Mouse (Mus musculus) c-Kit-positive CD71-negative TER-119-negative erythroid progenitor cells, embryonic 14.5 days (primary cell): ENCODE results near the gene Ncapd3.

Experiments
- DNase-seq: peaks from one replicate; pipeline ENCODE4 v3.0.0-alpha.2; 2013; ENCODE audit warnings: low read depth

The Ncapd3 gene

DNA sequence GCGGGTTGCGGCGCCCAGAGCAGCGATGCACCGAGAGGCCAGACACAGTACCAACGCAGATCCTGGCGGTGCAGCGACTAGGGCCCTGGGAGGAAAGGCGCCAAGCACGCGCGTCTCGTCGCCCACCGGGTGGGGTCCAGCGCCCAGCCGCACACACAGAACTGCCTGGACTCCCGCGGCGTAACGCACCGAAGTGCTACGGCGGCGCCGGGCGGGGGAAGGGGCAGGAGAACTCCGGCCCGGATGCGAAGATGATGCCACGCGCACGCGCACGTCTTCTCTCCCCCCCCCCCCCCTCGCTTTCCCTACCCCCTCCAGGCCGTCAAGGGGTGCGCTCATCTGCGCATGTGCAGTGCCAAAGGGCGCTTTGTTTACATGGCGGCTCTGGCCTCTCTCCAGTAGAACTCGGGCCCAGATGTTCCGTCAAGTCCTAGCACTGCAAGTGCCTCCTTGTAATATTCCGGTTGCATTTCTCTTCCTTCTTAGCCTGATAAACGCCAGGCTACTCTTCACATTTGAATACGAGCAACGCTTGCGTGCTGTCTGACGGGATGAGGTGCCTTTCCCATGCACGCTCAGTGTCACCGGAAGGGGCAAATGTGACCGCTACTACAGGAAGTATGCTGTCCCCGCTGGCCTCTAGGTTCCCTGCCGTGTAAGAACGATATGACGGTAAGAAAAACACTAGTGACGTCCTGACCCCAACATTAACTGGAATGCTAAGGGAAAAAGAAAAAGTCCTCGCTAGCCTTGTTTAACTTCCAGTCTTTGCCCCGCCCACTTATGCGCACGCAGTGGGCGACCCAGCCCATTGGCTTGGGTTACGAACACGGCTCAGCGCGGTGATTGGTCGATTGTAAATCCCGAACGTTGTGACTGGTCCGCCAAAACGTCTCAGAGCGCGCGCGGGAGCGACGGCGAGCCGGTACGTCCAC is at the start of gene Ncapd3, which contains the start of gene Vps26b:
TSS of gene Ncapd3 (plus strand) at position 348 of the 935 bp plus-strand sequence.
TSS of gene Vps26b (minus strand) at position 238 of the 935 bp plus-strand sequence.
- DNase-seq = peak; percentile 95

GRCm38 (mm10) chr9:26985090-26985613 is 44.8 kb upstream of the Ncapd3 start:
- no peak for DNase-seq

- no peak for DNase-seq
Observed at GRCm38 (mm10) chr9:26985668-26986277, 44.2 kb upstream of the Ncapd3 start.

GRCm38 (mm10) chr9:26990181-26990580 is 39.8 kb upstream of the Ncapd3 start:
- no peak for DNase-seq

DNA sequence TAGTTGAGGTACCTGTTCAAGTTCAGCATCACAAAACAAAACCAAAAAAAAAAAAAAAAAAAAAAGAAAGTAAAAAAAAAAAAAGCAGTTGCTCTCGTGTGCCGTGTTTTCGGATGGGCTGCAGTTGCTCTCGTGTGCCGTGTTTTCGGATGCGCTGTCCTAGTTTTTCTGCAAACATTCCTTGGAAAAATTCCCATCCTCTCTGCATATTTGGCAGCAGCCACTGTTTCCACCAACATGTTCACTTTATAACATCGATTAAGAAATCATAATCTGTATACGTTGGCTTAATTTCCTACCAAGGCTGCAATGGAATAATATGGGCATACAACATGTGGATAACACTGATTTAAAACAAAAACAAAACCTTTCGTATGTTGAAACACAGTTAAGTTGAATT is 36.9 kb upstream of the Ncapd3 start:
- no peak for DNase-seq

DNA sequence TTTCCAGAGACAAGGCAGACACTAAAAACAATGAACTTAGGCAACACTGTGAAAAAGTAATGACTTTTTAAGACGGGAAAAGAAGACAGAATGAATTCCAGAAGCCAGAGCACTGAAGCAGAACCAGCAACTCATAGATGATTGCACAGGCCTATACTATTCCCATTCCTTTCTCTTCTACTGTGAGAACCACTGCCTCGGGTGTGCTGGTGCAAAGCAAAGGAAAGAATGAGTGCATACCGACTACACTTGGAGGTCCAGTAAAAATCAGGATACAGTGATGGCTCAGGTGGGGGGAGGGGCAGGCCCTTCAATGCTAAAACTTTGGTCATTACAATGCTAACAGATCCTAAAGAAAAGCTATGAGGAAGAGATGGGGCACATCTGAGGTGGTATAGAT is 36.1 kb upstream of the Ncapd3 start:
- DNase-seq = no peak

DNA sequence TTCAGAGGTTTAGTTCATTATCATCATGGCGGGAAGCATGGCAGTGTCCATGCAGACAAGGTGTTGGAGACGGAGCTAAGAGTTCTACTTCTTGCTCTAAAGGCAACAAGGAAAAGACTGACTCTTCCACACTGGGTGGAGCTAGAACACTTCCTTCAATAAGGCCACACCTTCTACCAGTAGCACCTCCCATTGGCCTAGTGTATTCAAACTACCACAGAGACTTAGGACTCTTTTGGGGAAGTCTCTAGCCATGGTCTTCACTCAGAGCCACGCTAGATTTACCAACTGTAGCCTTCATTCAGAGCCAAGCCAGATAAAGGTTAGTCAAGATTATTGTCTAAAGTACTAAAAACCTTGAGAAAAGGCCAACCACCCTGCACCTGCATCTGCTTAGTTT is 32.9 kb upstream of the Ncapd3 start:
- no peak for DNase-seq

DNA sequence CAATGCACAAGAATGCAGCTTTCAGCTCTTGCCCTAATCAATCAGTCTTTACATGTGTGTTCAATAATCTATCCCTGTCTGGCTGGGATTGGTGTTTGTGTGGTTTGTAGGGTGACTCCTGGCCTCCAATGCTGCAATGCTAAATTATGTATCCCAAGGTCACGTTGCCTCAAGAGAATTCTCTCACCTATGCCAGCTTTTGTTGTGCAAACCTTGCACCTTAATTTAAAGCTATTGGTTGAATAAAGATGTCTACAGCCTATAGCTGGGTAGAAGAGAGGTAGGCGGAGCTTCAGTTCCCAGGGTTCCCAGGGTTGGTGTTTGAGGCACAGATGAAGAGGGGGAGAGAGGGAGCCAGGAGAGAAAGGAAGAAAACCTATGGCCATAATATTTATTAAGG is 32.5 kb upstream of the Ncapd3 start:
- no peak for DNase-seq

DNA sequence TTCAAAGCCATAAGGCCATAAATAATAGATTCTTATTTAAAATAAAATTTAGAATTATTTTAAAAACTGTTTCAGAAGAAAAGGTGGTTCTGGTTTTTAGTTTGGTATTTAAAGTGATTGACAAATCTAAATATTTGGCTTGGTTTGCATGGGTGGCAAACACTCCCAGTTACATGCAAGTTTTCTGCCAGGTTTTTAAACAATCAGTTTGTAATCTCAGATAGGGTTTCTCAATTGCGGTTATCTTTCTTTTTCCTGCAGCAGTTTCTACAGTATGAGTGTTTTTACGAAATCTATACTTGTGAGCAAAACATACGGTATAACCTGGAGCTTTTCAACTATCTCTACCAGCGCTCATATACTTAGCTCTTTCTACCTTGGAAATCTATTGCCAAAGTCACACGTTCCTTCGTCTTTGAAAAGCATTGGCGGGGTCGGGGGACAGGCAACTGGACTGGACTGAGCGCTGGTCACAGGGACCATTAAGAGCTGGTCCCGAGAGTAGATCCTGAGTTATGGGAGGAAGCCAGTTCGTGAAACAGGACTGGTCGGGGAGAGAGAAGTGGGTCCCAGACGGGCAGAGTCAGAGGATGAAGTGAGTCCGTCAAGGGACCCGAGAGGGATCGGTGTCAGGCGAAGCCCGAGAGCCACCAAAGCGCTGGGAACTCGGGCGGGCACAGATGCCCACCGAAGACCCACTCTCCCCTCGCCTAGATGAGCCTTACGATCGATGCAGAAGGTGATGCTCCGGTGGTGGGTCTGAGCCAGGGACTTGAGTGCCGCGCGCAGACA is 31.1 kb upstream of the Ncapd3 start:
- DNase-seq = no peak

DNA sequence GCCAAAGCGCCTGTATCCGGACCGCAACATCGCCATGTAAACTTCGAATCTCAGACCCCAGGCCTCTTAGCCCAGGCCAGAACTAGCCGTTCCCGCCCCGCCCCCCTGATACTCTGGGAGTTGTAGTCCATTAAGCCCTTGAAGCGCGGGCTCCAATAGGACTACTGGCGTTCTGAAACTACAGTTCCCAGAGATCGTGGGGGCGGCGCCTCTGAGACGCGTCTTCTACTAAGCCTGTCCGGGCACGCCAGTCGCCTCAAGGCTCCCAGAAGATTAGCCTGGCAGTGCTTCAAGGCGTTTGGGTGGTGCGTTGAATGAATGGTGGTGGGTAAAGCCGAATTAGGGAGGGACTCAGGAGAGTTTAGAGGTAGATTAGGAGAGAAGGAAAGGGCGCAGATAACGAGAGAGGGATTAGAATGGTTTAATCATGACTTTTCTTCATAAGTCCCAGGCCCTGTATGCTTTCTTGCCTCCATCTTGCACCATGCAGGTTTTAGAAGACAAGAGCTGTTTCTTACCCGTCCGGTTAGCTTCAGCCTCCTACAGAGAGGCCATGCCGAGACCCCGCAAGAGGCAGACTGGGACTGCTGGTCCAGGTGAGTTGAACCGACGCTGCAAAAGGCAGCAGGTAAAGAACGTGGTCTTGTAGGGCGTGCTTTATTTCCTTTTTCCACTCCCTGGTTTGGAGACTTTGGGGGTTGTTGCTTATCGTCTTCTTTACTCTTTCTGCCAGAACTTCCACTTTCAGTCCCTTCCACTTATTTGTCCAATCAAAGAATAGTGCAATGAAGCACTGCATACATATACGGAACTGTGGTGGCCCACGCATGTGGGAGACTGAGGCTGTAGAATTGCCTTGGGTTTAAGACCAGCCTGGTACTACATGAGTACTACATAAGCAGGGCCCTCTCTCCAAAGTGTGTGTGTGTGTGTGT is 30.2 kb upstream of the Ncapd3 start, which contains the start of the genes Acad8 and Thyn1:
TSS of gene Acad8 (minus strand) at position 106 of the 935 bp plus-strand sequence.
TSS of gene Thyn1 (plus strand) at position 250 of the 935 bp plus-strand sequence.
- DNase-seq = peak; percentile 95

- no peak for DNase-seq
Observed at GRCm38 (mm10) chr9:27005231-27005630, 24.7 kb upstream of the Ncapd3 start.

DNA sequence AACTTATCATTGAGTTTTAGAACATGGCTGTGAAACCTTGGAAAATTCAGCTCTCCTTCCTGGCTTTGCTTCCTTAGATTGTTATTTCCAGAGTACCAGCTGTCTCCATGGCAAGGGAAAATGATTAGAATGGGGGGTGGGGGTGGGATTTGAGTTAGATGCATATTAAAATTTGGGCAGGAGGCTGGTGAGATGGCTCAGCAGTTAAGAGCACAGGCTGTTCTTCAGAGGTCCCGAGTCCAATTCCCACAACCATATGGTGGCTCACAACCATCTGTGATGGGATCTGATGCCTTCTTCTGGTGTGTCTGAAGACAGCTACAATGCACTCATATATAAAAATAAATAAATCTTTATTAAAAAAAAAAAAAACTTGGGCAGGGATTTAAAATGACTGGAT is 24.0 kb upstream of the Ncapd3 start:
- no peak for DNase-seq

DNA sequence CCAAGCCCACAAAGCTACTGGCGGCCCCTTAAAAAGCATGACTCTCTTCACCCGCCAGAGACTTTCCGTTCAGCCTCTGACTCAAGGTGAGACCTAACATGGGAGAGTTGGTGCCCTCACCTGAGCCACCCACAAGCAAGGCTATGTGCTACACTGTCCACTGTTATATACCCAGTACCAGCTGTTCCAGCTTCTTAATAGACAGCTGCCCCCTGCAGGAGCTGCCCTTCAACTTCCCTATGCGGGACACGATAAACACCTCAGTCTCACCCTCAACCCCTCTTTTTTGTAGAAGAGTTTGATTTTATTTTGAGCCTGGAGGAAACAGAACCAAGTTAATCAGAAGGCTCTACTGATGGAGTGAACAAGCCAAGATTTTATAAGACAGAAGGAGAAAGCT is 23.1 kb upstream of the Ncapd3 start:
- no peak for DNase-seq

DNA sequence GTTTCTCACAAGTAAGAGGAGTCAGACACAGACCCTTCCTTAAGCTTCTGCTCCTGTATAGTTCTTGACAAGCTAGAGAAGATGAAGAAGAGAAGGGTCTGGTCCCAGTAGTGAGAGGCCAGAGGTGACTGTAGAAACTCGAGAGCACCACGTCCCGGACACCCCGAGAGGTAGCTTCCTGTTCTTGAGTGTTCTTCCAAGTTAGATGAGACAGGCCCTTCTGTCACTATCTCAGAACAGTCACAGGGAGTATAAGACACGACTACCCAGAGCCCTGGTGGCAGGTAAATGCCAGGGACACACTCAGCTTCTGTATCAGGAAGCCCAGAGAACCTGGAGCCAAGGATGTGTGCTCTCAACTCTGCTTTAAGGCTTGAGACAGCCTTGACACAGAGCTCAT is 20.7 kb upstream of the Ncapd3 start:
- no peak for DNase-seq

DNA sequence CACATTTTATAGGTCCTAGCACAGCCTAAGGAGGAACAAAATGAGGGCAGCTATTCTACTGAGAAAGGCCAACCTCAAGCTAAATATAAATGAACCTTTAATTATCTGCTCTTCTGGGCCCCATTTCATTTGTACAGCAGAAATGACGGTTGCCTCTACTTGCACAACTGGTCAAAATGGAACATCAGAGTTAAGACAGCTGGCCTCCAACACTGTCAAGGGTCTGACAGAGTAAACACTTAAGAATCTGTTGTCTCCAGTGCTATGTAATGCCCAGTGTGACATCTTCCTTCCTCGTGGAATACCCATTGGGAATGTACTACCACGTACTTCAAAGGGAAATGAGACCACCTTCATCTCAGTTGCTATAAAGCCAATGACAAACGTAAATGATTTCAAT is 18.4 kb upstream of the Ncapd3 start:
- no peak for DNase-seq

GRCm38 (mm10) chr9:27018961-27019360 is 11.0 kb upstream of the Ncapd3 start:
- DNase-seq = no peak

DNA sequence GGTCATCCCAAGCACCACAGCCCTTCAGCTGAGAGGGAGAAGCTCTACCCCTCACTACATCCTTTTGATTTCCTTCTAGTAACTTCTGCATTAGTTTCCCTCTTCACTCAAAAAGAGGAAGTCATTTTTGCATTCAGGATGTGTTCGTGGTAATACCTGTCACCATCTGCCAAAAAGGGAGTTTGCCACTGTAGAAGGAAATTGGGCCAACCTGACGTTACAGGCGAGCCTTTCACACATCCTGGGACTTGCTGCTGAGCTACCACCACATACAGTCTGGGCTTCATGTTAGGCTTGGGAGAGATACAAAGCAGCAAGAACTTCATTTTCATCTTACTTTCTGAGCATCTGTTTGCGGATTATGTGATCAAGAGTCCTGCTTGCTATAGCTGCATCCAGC is 6.3 kb upstream of the Ncapd3 start:
- peak; percentile 31 for DNase-seq

DNA sequence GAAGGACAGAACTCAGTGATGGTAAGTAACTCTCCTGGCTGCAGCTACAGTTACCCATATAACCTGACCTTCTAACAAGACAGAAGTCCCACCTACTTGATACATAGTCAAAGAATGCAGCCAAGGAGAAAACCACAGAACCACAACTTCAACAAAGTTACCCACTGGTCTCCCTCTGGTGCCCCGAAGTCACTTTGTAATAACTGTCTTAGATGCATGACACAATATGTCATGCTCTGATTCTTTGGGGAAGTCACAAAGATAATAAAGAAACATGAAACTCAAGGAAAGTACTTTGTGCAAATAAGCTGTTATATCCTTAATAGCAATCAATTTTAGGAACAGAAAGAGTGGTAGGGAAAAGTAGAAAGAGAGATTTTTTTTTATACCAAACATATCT is 3.3 kb upstream of the Ncapd3 start:
- peak; percentile 22 for DNase-seq

DNA sequence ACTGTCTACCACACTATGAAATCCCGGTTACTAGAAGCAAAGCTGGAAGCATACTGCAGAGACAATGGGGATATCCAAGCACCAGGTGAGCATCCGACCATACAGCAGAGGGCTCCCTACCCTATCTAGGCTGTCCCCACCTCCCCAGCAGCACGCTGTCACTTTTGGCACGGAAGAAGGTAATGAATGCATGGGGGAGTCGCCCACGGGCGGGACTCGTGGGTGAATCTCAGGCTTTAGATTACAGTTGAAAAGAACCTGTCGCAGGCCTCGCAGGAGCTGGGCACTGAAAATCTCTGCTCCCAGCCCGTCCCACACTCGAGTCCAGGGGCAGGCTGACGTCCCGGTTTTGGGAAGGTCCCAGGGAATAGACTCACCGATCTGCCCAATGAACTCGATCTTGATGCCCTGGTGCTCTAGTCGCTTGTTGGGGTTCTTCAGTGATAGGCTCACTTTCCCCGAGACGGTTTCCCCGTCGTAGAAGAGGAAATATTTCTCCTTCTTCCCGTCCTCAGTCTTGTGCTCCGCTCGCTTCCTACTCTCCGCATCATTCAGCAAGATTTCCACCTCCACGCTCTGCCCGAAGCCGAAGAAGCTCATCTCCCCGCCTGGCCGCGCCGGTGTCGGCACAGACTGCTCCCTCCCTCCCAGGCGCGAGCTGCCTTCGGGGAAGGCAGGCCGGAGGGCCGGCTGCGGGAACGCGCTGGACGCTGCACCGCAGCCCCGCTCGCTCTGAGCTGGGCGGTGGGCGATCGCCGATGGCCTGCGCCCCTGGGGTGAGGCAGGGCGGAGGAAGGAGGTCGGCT is 750 bp upstream of the Ncapd3 start:
- peak; percentile 23 for DNase-seq

GRCm38 (mm10) chr9:27030763-27031100 is 757 bp downstream of the Ncapd3 start:
- DNase-seq = no peak
